10 mouse cellular contexts compared by ENCODE assay signal in genomic region chr1:153679147-153679546, GRCm38 (mm10). TPM values are rescaled to one million over a fixed set of nuclear protein-coding genes. Genes with fewer than 3 reads are reported as not detected.
A peak's percentile ranks its signal among the peaks of the same experiment; 100 is the strongest.
DNase-seq lines count a peak whose midpoint lies in the region; ATAC-seq and TF ChIP-seq lines count a peak whose summit lies in the region.
"Had no signal": no experiment of that assay in that cellular context is flagged by ENCODE, and none has a peak within 500 bp of the region (broad histone marks: within the 10 kb centered on the region; RNA-seq: fewer than 3 reads in every experiment).

No protein-coding gene starts in this region.

- H3K4me1 ChIP-seq in hindbrain, embryonic 15.5 days (replicated peaks): peaks cover 18% of the 10 kb centered on the region
- peaks cover 30% of the 10 kb centered on the region for H3K4me1 ChIP-seq in hindbrain, embryonic 10.5 days (replicated peaks)
- no peaks in the 10 kb centered on the region; the same call in 1 of the 2 replicates for H3K4me1 ChIP-seq in lung, postnatal 0 days (ENCODE audit: insufficient read depth, low read depth, low read length)
- H3K4me1 ChIP-seq in stomach, postnatal 0 days (replicated peaks; ENCODE audit: control insufficient read depth, insufficient read depth): no peaks in the 10 kb centered on the region

- no peaks in the 10 kb centered on the region for H3K36me3 ChIP-seq in hindbrain, embryonic 15.5 days
- H3K36me3 ChIP-seq in hindbrain, embryonic 10.5 days: no peaks in the 10 kb centered on the region
- H3K36me3 ChIP-seq in lung, postnatal 0 days (ENCODE audit: insufficient read depth, low read length): no peaks in the 10 kb centered on the region
- H3K36me3 ChIP-seq in stomach, postnatal 0 days (ENCODE audit: control insufficient read depth, insufficient read depth, low read length): no peaks in the 10 kb centered on the region
- H3K36me3 ChIP-seq: embryonic facial prominence, embryonic 12.5 days; limb, embryonic 13.5 days had no signal

- DNase-seq in hindbrain, embryonic 10.5 days (ENCODE audit: low spot score): no peak
- peak; percentile 62 for DNase-seq in adrenal gland, postnatal 25 days
- DNase-seq in frontal cortex, adult 2 months (ENCODE audit: extremely low spot score in 1 of 2, low spot score in 1 of 2): peak; percentile 53 to 83
- DNase-seq in layer of hippocampus, adult 2 months (ENCODE audit: low spot score in 2 of 2): peak; percentile 66 to 67
- peak; percentile 20 for DNase-seq in lung, postnatal 0 days (ENCODE audit: low spot score)
- DNase-seq in stomach, postnatal 0 days (ENCODE audit: low spot score): peak; percentile 55
- no peak for DNase-seq in testis, postnatal 10 days (ENCODE audit: low spot score)

- WGBS in hindbrain, embryonic 15.5 days: 32% methylated on average over 10 of the region's 10 CpGs
- 69% methylated on average over 10 of the region's 10 CpGs for WGBS in hindbrain, embryonic 10.5 days
- 29% methylated on average over 10 of the region's 10 CpGs for WGBS in lung, postnatal 0 days
- 17% methylated on average over 10 of the region's 10 CpGs for WGBS in stomach, postnatal 0 days

- peak overlapping the region; percentile 12; the same call in 1 of the 2 replicates for H3K27ac ChIP-seq in hindbrain, embryonic 15.5 days (replicated peaks)
- H3K27ac ChIP-seq in hindbrain, embryonic 10.5 days: no peak overlapping the region
- peak overlapping the region; percentile 81 for H3K27ac ChIP-seq in layer of hippocampus, adult 2 months
- H3K27ac ChIP-seq in lung, postnatal 0 days (ENCODE audit: low read length): no peak overlapping the region
- peak overlapping the region; percentile 76 for H3K27ac ChIP-seq in stomach, postnatal 0 days (replicated peaks)
- H3K27ac ChIP-seq: embryonic facial prominence, embryonic 12.5 days; limb, embryonic 13.5 days had no signal

- no peak for TF ChIP-seq EP300 in lung, postnatal 0 days (IDR thresholded peaks at IDR 0.05)
- no peak for TF ChIP-seq EP300 in stomach, postnatal 0 days (optimal IDR thresholded peaks at IDR 0.05)

- no peak for TF ChIP-seq CTCF in layer of hippocampus, adult 2 months (conservative IDR thresholded peaks at IDR 0.05)
- no peak for TF ChIP-seq CTCF in lung, postnatal 0 days (IDR thresholded peaks at IDR 0.05)
- TF ChIP-seq CTCF in stomach, postnatal 0 days (IDR thresholded peaks at IDR 0.05; ENCODE audit: low read depth): no peak

- no peak overlapping the region for H3K9ac ChIP-seq in hindbrain, embryonic 15.5 days
- no peak overlapping the region for H3K9ac ChIP-seq in lung, postnatal 0 days (replicated peaks; ENCODE audit: low read depth)
- 0 out of 2 replicates have a peak overlapping the region, but pooled peaks have one; percentile 9 for H3K9ac ChIP-seq in stomach, postnatal 0 days (ENCODE audit: low read length)
- H3K9ac ChIP-seq: embryonic facial prominence, embryonic 12.5 days had no signal

- H3K4me3 ChIP-seq in hindbrain, embryonic 15.5 days: no peak overlapping the region
- no peak overlapping the region for H3K4me3 ChIP-seq in hindbrain, embryonic 10.5 days
- H3K4me3 ChIP-seq in layer of hippocampus, adult 2 months: peak overlapping the region; percentile 24
- no peak overlapping the region for H3K4me3 ChIP-seq in lung, postnatal 0 days (ENCODE audit: low read depth, low read length)
- no peak overlapping the region for H3K4me3 ChIP-seq in stomach, postnatal 0 days (ENCODE audit: low read depth, low read length)
- H3K4me3 ChIP-seq: embryonic facial prominence, embryonic 12.5 days; limb, embryonic 13.5 days had no signal

- H3K27me3 ChIP-seq in hindbrain, embryonic 15.5 days: no peaks in the 10 kb centered on the region
- H3K27me3 ChIP-seq in hindbrain, embryonic 10.5 days (ENCODE audit: insufficient read depth, poor library complexity, severe bottlenecking): peaks cover 5% of the 10 kb centered on the region; the same call in 1 of the 2 replicates
- no peaks in the 10 kb centered on the region for H3K27me3 ChIP-seq in lung, postnatal 0 days (replicated peaks; ENCODE audit: insufficient read depth, low read length)
- no peaks in the 10 kb centered on the region for H3K27me3 ChIP-seq in stomach, postnatal 0 days (ENCODE audit: control insufficient read depth, insufficient read depth, low read length)
- H3K27me3 ChIP-seq: embryonic facial prominence, embryonic 12.5 days; limb, embryonic 13.5 days had no signal

- no peaks in the 10 kb centered on the region for H3K9me3 ChIP-seq in hindbrain, embryonic 15.5 days
- no peaks in the 10 kb centered on the region for H3K9me3 ChIP-seq in hindbrain, embryonic 10.5 days
- no peaks in the 10 kb centered on the region for H3K9me3 ChIP-seq in lung, postnatal 0 days (ENCODE audit: low read length)
- no peaks in the 10 kb centered on the region for H3K9me3 ChIP-seq in stomach, postnatal 0 days (ENCODE audit: control insufficient read depth, low read length)
- H3K9me3 ChIP-seq: embryonic facial prominence, embryonic 12.5 days; limb, embryonic 13.5 days had no signal

- ATAC-seq in hindbrain, embryonic 15.5 days (ENCODE audit: low FRiP score, low read depth): no peak; the same call in 1 of the 2 replicates
- ATAC-seq in lung, postnatal 0 days: peak; percentile 38
- ATAC-seq in stomach, postnatal 0 days (ENCODE audit: low FRiP score, low TSS enrichment): peak; percentile 59

- H3K4me2 ChIP-seq in hindbrain, embryonic 15.5 days: peak overlapping the region; percentile 18; the same call in 1 of the 2 replicates
- H3K4me2 ChIP-seq in lung, postnatal 0 days (replicated peaks; ENCODE audit: low read depth, low read length): 0 out of 2 replicates have a peak overlapping the region, but pooled peaks have one; percentile 9
- peak overlapping the region; percentile 12; the same call in 1 of the 2 replicates for H3K4me2 ChIP-seq in stomach, postnatal 0 days (replicated peaks; ENCODE audit: low read depth)
- H3K4me2 ChIP-seq: embryonic facial prominence, embryonic 12.5 days; limb, embryonic 13.5 days had no signal

RNA-seq across cellular contexts. Expression of gene Rgs8, which starts 26.3 kb away (rescaled TPM):
- polyA plus RNA-seq in hindbrain, embryonic 15.5 days (2015; fragmentation: Nextera tagmentation; extraction: Ambion mirVana): 21.2 and 21.6 TPM in 2 replicates
- polyA plus RNA-seq in hindbrain, embryonic 10.5 days (2016; fragmentation: Nextera tagmentation; extraction: Ambion mirVana): 4.9 and 8.9 TPM in 2 replicates
- not detected in 2 replicates for total RNA-seq in adrenal gland, postnatal 25 days (2021)
- 32.9 and 38.2 TPM in 2 replicates for polyA plus RNA-seq in frontal cortex, adult 2 months (2012; rRNA removed)
- total RNA-seq in layer of hippocampus, adult 2 months (2021): 10 to 100 TPM; 74.0 to 75.2 TPM
- 0.12 and 0.14 TPM in 2 replicates for polyA plus RNA-seq in lung, postnatal 0 days (2015; fragmentation: Nextera tagmentation; extraction: Ambion mirVana)
- 0.16 and 0.29 TPM in 2 replicates for polyA plus RNA-seq in stomach, postnatal 0 days (2015; fragmentation: Nextera tagmentation; extraction: Ambion mirVana)

Comparison
In these comparisons a context has a peak if more than half of its experiments do, and no peak if none do; other contexts are left out.
1. H3K27ac ChIP-seq: peak in hindbrain, embryonic 15.5 days (single experiment), layer of hippocampus, adult 2 months (single experiment) and stomach, postnatal 0 days (single experiment); none in hindbrain, embryonic 10.5 days (single experiment) and lung, postnatal 0 days (single experiment).
2. DNase-seq: peak in adrenal gland, postnatal 25 days (single experiment), frontal cortex, adult 2 months (2 of 2), layer of hippocampus, adult 2 months (2 of 2), lung, postnatal 0 days (single experiment) and stomach, postnatal 0 days (single experiment); none in hindbrain, embryonic 10.5 days (single experiment) and testis, postnatal 10 days (single experiment).
3. Peak in every context shown above with its lines, with median percentiles within 50 percentile points of each other: H3K4me2 ChIP-seq.